Mouse (Mus musculus): ENCODE data around the gene Cbfa2t3. TPM values are rescaled to one million over a fixed set of nuclear protein-coding genes. Genes with fewer than 3 reads are reported as not detected.
A peak's percentile ranks its signal among the peaks of the same experiment; 100 is the strongest.

Gene Cbfa2t3
- polyA plus RNA-seq, 1 experiment from 2014 or later = 15.0 TPM

DNA sequence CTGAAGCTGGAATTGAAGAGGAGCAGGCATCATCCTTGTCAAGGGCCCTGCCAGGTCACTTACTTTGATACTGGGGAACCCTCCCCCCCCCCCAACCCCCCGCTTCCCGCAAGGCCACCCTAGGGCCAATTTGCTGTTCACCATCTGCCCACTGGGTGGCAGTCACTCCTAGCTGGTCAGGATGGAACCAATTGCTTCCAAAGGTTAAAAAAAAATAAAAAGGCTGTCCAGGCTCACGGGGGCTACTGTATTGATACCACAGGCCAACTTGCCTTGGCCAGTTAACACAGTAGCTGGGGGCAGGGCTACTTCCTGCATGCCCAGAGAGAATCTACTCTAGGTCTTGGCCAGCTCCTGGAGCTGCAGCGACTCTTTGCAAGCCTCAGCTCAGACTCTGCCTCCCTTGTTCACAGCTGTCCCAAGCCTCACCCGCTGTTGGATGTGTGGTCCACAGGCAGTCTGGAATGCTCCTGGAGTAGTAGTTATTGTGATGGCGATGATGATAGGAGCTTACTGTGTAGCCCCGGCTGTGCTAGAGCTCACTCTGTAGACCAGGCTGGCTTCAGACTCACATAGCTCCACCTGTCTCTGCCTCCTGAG, 80.9 kb downstream of the Cbfa2t3 start:
- Histone ChIP-seq H3K27me3 (replicated peaks; ENCODE audit: insufficient read depth, low read length) (no peaks in the 10 kb centered on the region), H3K4me1 (ENCODE audit: insufficient read depth, low read depth, low read length) (no peaks in the 10 kb centered on the region), H3K27ac (ENCODE audit: low read length) (no peak overlapping the region), H3K4me3 (ENCODE audit: low read depth, low read length) (no peak overlapping the region), H3K9me3 (ENCODE audit: low read length) (no peaks in the 10 kb centered on the region), H3K4me2 (replicated peaks; ENCODE audit: low read depth, low read length) (no peak overlapping the region), H3K36me3 (ENCODE audit: insufficient read depth, low read length) (0 out of 2 replicates have a peak, but pooled peaks cover 5% of the 10 kb centered on the region), H3K9ac (replicated peaks; ENCODE audit: low read depth) (no peak overlapping the region)
- TF ChIP-seq EP300 (IDR thresholded peaks at IDR 0.05) (no peak), CTCF (IDR thresholded peaks at IDR 0.05) (peak; percentile 80)
- peak; percentile 86 for DNase-seq (ENCODE audit: low spot score)
- ATAC-seq = peak; percentile 54
- WGBS = 24% methylated on average over 5 of the region's 7 CpGs

DNA sequence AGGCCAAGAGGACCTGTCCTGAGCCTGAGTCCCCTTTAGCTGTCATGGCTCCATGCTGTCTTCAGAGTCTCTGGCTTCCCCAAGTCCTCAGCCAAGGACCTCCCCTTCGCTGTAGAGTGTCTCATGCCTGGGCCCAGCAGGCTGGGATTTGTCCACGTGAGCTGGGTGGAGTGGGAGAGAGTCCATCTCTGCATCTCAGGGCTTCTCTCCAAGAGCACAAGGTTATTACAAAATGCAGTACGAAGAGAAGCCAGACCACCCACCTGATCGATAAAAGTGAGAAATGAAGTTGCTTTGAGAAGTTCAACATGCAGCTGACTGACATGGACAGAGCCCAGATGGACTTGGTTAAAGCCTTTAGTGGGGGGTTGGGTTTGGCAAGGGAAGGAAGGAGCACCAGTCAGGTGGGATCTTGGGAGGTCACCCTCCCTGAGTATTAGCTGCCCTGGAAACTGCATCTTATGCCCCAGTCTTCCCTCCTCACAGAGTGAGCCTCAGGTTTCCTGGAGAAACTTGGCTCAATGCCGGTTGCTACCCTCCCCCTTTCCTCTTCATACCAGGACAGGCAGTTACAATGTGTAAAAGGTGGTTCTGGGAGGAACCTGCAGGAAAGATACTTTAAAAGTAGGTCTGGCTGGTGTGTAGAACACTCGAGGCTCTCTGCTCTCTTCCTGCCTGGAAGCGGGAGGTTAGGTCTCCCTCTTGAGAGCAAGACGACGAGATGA, 82.6 kb downstream of the Cbfa2t3 start:
- H3K9me3 ChIP-seq (ENCODE audit: low read length) = no peaks in the 10 kb centered on the region
- no peak overlapping the region for H3K4me2 ChIP-seq (replicated peaks; ENCODE audit: low read depth, low read length)
- H3K4me1 ChIP-seq (ENCODE audit: insufficient read depth, low read depth, low read length) = peaks cover 8% of the 10 kb centered on the region
- peak; percentile 66 for DNase-seq (ENCODE audit: low spot score)
- no peak overlapping the region for H3K27ac ChIP-seq (ENCODE audit: low read length)
- 0 out of 2 replicates have a peak, but pooled peaks cover 5% of the 10 kb centered on the region for H3K36me3 ChIP-seq (ENCODE audit: insufficient read depth, low read length)
- 42% methylated on average over 9 of the region's 9 CpGs for WGBS
- ATAC-seq = no peak
- H3K27me3 ChIP-seq (replicated peaks; ENCODE audit: insufficient read depth, low read length) = no peaks in the 10 kb centered on the region
- H3K9ac ChIP-seq (replicated peaks; ENCODE audit: low read depth) = no peak overlapping the region
- H3K4me3 ChIP-seq (ENCODE audit: low read depth, low read length) = no peak overlapping the region
- no peak for TF ChIP-seq EP300 (IDR thresholded peaks at IDR 0.05)
- no peak for TF ChIP-seq CTCF (IDR thresholded peaks at IDR 0.05)

DNA sequence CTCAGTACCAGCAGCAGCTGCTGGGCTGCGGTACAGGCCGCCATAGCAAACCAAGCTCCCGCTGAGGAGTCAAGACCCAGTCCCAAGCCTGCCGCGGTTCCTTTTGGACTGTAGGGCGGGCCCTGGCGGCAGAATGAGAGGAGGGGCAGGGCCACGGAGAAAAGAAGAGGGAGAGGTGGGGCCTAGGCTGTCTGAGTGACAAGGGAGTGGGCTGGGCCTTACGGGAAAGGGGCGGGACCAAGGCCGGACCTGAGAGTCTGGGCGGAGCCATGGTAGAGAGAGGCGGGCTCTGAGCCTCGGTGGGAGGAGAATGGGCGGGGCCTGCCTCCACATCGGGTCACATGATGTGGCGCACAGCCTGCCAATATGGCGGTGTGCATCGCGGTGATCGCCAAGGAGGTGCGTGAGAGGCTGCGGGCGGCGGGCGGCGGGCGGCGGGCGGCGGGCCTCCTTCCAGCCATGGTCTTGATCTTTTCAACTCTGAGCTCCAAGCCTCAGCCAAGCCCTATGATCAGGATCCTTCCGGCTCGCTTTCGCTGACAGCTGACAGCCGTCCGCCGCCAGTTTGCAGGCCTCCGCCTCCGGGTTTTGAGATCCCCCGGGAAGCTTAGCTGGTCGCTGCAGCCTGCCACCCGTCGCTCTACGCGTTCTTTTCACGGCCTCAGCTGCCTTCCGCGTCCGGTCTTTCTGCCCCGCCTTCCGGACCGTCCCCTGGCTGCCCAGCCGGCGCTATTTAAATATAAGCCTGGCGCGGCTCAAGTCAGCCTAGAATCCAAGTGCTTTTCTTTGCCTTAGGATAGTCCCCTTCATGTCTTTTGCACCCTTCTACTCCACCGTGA, 87.4 kb downstream of the Cbfa2t3 start, which contains the start of the genes Galns and Trappc2l:
Gene Galns (minus strand): TSS at position 169 of the 839 bp plus-strand sequence.
Gene Trappc2l (plus strand): TSS at position 346 of the 839 bp plus-strand sequence.
- Histone ChIP-seq H3K27ac (ENCODE audit: low read length) (peak within 1 kb of the TSS; percentile 90), H3K4me2 (replicated peaks; ENCODE audit: low read depth, low read length) (peak within 1 kb of the TSS; percentile 92), H3K36me3 (ENCODE audit: insufficient read depth, low read length) (0 out of 2 replicates have a peak, but pooled peaks cover 5% of the 10 kb centered on the region), H3K27me3 (replicated peaks; ENCODE audit: insufficient read depth, low read length) (no peaks in the 10 kb centered on the region), H3K9me3 (ENCODE audit: low read length) (no peaks in the 10 kb centered on the region), H3K4me3 (ENCODE audit: low read depth, low read length) (peak within 1 kb of the TSS; percentile 55), H3K9ac (replicated peaks; ENCODE audit: low read depth) (peak within 1 kb of the TSS; percentile 35), H3K4me1 (ENCODE audit: insufficient read depth, low read depth, low read length) (peaks cover 11% of the 10 kb centered on the region)
- peak; percentile 100 for DNase-seq (ENCODE audit: low spot score)
- WGBS = under 1% methylated on average over 38 of the region's 57 CpGs
- TF ChIP-seq CTCF (IDR thresholded peaks at IDR 0.05) = peak; percentile 66
- TF ChIP-seq EP300 (IDR thresholded peaks at IDR 0.05) = no peak
- peak; percentile 98 for ATAC-seq

DNA sequence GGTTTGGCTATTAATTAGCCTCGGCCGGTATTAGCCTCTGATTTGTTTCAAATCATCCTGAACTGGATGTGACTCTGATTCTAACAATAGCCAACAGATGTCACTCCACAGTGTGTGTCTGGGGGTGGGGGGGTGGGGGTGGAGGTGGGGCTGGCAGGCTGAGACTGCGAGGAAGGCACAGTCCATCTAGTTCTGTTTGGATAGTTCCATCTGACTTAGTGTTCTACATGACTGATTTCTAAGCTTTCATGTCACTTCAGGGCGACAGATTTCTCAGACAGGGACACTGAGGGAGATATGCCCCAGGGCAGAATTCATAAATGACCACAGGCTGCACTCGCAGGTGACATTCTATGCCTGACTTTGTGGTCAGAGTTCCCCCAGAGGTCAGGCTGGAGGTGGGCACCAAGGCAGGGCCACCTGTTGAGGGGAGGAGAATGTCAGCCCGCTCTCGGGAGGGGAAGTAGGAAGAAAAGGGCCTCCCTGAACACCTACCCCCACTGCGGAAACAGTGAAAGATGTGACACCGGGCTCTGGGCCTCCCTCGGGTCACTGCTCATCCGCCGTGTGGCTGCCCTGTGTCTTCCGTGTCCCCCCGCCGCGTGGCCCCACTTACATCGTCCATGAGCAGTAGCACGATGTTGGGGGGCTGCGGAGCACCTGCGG, 88.2 kb downstream of the Cbfa2t3 start:
- H3K27ac ChIP-seq (ENCODE audit: low read length) = peak overlapping the region; percentile 66; the same call in 1 of the 2 replicates
- ATAC-seq = peak; percentile 7; the same call in 1 of the 2 replicates
- peak overlapping the region; percentile 92 for H3K4me2 ChIP-seq (replicated peaks; ENCODE audit: low read depth, low read length)
- H3K4me3 ChIP-seq (ENCODE audit: low read depth, low read length) = peak overlapping the region; percentile 55
- H3K36me3 ChIP-seq (ENCODE audit: insufficient read depth, low read length) = 0 out of 2 replicates have a peak, but pooled peaks cover 5% of the 10 kb centered on the region
- peak overlapping the region; percentile 13 for H3K9ac ChIP-seq (replicated peaks; ENCODE audit: low read depth)
- peaks cover 11% of the 10 kb centered on the region for H3K4me1 ChIP-seq (ENCODE audit: insufficient read depth, low read depth, low read length)
- H3K9me3 ChIP-seq (ENCODE audit: low read length) = no peaks in the 10 kb centered on the region
- no peaks in the 10 kb centered on the region for H3K27me3 ChIP-seq (replicated peaks; ENCODE audit: insufficient read depth, low read length)
- DNase-seq (ENCODE audit: low spot score) = peak; percentile 43
- TF ChIP-seq EP300 (IDR thresholded peaks at IDR 0.05) (no peak), CTCF (IDR thresholded peaks at IDR 0.05) (no peak)
- whole genome bisulfite sequencing = 5% methylated on average over 20 of the region's 20 CpGs

DNA sequence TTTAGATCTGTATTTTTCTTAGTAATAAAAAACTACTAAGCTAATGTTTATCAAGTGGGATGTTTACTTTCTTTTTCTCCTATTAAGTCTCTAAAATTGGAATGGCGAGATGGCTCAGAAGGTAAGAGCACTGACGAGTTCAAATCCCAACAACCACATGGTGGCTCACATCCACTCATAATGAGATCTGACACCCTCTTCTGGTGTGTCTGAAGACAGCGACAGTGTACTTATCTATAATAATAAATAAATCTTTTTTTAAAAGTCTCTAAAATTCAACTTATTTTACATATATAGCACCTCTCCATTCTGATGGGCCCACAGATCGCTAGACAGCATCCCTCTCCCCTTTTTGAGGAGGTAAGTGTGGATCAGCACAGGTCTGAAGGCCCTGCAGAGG, 88.7 kb downstream of the Cbfa2t3 start:
- no peaks in the 10 kb centered on the region for H3K9me3 ChIP-seq (ENCODE audit: low read length)
- DNase-seq (ENCODE audit: low spot score) = no peak
- no peak overlapping the region for H3K4me3 ChIP-seq (ENCODE audit: low read depth, low read length)
- H3K27me3 ChIP-seq (replicated peaks; ENCODE audit: insufficient read depth, low read length) = no peaks in the 10 kb centered on the region
- H3K4me1 ChIP-seq (ENCODE audit: insufficient read depth, low read depth, low read length) = peaks cover 11% of the 10 kb centered on the region
- no peak for ATAC-seq
- TF ChIP-seq EP300 (IDR thresholded peaks at IDR 0.05) (no peak), CTCF (IDR thresholded peaks at IDR 0.05) (0 out of 2 replicates have a peak, but pooled peaks have one; percentile 7)
- no peak overlapping the region for H3K27ac ChIP-seq (ENCODE audit: low read length)
- no peak overlapping the region for H3K9ac ChIP-seq (replicated peaks; ENCODE audit: low read depth)
- 54% methylated on average over 4 of the region's 4 CpGs for WGBS
- H3K36me3 ChIP-seq (ENCODE audit: insufficient read depth, low read length) = 0 out of 2 replicates have a peak, but pooled peaks cover 5% of the 10 kb centered on the region
- H3K4me2 ChIP-seq (replicated peaks; ENCODE audit: low read depth, low read length) = no peak overlapping the region

All from lung, postnatal 0 days (tissue).